Mouse (Mus musculus): ENCODE measurements at regions not wholly inside any gene's neighbourhood (a gene's known extent, or its start where the extent isn't known, plus 50 kb on each side); places are given as distances from the start of the nearest gene placed in this dataset.
"Not testable (repeated sequence)": the region's sequence is repeated elsewhere in the genome, so short reads cannot be mapped to it uniquely, and the experiment has no call there.

DNA sequence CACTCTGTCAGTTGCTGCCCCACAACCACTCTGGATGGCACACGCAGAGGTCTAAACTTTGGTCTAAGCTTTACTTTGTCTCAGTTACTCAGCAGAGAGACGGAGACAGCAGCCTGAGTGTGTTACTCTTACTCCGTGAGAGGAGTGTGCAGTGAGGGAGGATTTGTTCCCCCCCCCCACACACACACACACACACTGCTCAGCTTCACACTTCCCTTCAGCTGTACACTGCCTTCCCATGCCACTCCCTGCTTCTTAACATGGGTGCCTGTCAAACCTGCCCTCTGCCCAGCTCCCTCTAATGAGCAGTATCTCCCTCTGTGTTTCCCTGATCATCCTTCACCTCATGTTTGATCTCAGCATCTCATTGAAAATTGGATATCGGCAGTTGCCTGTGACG, 409.9 kb upstream of the Ercc4 start:
- in situ Hi-C loops (cut with MboI, MseI), result no loop called here

DNA sequence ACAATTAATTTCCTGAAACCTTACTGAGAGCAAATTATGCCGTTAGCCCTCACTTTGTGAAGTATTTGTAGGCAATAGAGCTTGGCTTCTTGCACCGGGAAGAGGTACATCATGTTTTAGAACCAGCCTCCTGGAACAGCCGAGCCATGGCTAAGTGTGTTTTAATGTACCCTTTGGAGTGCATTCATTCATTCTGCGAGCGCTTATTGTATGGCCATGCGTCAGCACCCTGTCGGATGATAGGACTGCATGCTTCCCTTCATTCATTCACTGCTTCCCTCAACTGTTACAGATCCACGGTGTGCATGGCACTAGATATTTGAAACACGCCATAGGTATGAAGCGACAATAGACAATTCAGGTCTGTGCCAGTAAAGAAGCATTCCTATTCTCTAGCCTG, 409.4 kb upstream of the Ercc4 start:
- in situ Hi-C loops (cut with MboI, MseI), result no loop called here

DNA sequence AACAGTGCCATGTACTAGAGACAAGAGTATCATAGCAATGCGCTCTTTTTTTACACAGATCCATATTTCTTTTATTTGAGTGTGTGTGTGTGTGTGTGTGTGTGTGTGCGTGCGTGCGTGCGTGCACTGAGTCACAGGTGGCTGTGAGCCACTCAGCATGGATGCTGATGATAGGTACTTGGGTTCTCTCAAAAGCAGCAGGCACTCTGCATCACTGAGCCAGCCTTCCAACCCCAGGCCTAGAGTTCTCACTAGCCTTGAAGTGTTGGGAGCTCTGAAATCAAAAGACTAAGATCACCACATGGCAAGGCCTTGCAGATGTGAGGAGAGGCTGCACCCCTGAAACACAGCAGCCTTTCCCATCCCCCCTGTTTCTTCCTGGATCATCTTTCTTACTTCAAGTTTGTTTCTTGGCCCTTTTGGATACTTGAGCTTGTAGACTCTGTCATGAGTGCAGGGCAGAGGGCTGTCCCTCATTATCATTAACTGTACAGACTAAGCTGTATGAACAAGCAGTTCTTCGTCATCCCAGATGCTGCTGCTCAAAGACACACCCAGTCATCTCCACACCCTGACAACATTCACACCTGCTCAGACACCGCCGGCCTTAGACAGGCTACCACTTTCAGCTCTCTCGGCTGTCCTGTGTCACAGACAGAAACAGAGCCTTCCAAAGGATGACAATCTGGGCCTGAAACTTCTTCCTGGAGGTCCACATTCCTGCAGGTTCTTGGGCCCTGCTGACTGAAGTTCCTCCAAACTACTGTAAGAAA, 405.5 kb upstream of the Ercc4 start:
- in situ Hi-C loops (cut with MboI, MseI), result no loop called here

DNA sequence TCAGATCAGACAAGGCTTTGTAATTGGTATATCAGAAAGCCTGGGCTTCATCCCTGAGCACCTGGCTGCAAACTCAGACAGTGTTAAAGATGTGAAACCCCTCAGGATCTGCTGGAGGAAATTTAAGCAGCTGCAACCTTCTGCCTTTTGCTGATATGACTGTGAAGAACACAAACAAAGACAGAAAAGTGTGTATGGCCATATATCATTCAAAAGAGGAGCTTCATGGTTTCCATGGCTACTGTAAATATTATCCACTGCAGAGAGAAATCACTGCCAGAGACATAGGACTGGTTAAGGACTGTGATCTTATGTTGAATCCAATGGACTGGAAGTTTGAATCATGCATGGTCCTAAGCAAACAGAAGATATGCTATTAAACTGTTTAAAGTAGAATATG, 402.6 kb upstream of the Ercc4 start:
- in situ Hi-C loops (cut with MboI, MseI), result no loop called here

DNA sequence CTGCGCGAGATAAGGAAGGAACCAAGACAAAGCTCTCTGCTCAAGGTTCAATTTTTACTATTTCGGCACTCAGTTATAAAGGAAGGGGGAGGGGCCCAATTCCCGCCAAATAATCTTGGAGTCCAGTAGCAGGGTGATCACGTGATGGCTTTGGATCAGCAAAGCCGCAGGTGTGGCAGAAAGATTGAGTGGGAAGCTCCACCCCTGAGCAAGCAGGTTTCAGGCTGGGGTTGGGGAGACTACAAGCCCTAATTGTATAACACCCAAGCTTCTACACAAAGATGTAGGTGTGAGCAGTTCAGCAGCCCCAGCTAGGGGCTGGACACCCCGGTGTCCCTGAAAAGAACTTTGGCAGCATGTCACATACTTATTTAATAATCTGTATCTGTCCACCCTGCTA, 388.1 kb upstream of the Ercc4 start:
- in situ Hi-C loops (cut with MboI, MseI), result not testable (repeated sequence)

DNA sequence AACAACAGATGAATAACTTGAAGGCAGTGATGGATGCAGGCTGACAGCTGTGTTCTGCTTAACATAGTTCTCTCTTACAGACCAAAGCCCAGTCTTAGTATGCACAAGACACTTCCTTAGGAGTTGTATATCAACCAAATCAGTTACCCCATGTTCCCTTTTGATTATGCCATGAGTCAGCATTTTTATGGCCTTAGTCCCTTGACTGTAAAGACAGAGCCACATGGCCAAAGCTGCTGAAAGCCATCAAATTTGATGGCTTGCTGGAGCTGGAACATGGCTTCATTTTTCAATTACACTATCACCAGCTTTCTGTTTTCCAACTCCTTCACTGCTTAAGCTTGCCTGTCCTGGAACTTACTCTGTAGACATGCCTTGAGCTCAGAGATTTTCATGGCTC, 383.4 kb upstream of the Ercc4 start:
- in situ Hi-C loops (cut with MboI, MseI), result no loop called here

DNA sequence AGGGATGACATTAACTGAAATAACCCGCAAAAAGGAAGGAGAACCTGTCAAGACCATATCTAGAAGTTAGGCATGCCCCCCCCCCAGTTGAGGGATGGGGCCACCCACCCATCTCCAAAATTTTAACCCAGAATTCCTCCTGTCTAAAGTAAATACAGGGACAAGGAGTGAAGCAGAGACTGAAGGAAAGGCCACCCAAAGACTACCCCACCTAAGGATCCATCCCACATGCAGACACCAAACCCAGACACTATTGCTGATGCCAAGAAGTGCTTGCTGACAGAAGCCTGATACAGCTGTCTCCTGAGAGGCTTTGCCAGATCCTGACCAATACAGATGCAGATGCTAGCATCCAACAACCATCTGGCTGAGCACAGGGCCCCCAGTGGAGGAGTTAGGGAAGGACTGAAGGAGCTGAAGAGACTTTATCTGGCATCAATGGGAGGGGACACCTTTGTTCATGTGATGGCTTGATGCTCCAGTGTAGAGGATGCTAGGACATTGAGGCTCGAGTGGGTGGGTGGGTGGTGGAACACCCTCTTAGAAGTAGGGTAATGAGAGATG, 379.2 kb upstream of the Ercc4 start:
- in situ Hi-C loops (cut with MboI, MseI), result not testable (repeated sequence)

DNA sequence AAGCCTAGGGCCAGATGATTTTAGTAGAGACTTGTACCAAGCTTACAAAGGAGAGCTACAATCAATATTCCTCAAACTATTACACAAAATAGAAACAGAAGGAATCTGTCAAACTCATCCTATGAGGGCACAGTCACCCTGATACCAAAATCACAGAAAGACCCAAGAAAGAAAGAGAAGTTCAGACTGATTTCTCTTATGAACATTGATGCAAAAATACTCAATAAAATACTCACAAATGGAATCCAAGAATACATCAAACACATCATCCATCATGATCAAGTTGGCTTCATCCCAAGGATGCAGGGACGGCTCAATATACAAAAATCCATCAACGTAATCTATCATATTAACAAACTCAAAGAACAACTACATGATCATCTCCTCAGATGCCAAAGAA, 377.9 kb upstream of the Ercc4 start:
- in situ Hi-C loops (cut with MboI, MseI), result no loop called here

DNA sequence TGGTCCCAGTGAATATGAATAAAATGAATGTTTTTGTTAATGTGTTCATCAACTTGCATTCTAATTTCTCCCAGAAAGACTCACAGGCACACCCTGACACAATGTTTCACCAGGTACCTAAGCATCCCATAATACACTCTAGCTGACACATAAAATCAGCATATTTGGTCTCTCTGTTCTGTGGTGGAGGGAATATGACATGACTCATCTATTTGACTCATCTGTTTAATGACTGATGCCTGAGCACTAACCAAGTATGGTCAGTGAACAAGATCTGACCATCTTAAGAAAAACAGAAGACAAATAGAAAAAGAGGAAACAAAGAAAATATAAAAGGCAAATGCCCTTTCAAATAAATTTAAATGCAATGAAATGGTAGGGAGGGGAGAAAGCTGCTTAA, 367.0 kb upstream of the Ercc4 start:
- in situ Hi-C loops (cut with MboI, MseI), result no loop called here

DNA sequence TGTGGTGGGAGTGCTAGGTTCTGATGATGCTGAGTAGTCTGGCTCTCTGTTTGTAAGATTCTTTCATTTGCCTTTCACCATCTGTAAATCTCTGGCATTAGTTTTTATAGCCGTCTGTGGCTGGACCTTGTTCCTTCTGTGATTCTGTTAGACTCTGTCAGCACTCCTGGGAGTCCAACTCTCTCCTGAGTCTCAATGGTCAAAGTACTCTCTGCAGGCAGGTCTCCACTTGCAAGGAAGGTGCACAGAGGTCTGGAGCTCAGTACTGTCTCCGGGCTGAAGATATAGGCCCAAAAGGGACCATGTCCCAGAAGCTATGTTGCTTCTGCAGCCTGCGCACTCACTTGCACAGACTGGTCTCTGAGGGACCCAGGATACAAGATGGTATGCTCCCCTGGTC, 356.3 kb upstream of the Ercc4 start:
- in situ Hi-C loops (cut with MboI, MseI), result no loop called here

DNA sequence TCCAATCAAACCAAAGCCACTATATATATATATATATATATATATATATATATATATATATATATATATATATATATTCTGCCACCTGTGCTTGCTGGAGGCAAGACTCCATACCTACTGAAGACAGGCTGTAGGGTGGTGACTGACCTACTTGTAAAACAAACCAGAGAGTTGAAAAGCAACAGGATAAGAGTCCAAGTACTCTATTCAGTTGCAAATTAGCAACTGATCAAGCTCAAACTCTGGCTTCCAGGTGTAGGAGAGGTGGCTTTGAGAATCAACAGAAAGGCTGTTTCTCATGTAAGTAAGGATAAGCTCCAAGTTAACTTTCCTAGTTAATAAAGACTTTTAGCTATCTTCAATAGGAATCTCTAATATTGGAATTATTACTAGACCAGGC, 355.1 kb upstream of the Ercc4 start:
- in situ Hi-C loops (cut with MboI, MseI), result no loop called here

DNA sequence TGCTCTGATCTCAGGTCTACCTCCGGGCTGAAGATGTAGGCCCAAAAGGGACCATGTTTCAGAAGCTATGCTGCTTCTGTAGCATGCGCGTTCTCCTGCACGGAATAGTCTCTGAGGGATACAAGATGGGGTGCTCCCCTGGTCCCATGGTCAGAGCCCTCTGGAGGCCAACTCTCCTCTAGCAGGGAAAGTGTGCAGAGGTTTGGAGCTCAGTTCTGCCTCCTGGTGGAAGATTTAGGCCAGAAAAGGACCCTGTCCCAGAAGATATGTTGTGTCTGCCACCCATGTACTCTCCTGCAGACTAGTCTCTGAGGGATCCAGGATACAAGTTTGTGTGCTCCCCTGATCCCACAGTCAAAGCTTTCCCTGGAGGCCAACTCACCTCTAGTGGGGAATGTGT, 350.9 kb upstream of the Ercc4 start:
- in situ Hi-C loops (cut with MboI, MseI), result no loop called here

DNA sequence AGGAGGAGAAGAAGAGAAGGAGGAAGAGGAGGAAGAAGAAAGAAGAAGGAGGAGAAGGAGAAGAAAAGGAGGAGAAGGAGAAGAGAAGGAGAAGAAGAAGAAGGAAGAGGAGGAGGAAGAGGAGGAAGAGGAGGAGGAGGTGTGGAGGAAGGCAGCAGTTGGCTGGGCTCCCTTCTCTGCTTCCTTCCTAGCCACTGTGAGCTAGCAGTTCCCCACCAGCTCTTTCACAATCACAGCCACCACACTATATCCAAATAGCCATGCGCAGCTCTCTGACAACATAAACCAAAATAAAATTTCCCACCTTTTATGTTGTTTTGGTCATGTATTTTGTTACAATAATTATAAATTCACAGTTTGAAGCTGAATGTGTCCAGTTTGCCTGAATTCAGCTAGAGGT, 345.3 kb upstream of the Ercc4 start:
- in situ Hi-C loops (cut with MboI, MseI), result no loop called here

DNA sequence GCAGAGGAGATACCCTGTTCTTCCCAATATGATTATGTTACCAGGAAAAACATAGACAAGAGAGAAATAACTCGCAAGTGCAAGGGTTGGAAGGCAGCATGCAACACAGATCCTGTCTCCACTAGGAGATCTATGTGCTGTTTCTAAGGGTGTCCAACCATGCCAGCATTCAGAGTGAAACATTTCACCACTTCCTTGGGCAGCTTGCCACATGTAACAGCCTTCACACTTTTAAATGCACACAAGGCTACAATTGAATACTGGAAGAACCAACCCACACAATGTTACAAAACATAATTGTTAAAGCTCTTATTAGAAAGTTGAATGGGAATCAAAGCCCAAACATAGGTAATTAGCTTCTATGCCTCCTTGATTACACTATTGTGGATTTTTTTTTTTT, 344.9 kb upstream of the Ercc4 start:
- in situ Hi-C loops (cut with MboI, MseI), result no loop called here

DNA sequence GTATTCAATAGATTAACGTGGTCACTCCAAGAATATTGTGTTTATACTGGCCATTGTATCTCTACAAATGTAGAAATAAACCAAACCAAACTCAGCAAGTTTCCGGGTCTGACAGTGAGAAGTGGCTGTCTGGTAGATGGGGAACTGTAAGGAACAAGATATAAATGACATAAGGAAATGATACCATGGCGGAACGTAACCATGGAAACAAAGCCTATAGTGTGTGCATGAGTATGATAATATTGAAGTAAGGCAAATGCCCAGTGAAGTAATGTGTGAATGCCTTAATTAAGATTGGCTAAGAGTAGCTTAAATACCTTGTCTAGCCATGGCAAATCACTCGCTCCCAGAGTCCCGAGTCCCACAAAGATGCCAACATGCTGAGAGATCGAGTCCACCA, 342.6 kb upstream of the Ercc4 start:
- in situ Hi-C loops (cut with MboI, MseI), result no loop called here

DNA sequence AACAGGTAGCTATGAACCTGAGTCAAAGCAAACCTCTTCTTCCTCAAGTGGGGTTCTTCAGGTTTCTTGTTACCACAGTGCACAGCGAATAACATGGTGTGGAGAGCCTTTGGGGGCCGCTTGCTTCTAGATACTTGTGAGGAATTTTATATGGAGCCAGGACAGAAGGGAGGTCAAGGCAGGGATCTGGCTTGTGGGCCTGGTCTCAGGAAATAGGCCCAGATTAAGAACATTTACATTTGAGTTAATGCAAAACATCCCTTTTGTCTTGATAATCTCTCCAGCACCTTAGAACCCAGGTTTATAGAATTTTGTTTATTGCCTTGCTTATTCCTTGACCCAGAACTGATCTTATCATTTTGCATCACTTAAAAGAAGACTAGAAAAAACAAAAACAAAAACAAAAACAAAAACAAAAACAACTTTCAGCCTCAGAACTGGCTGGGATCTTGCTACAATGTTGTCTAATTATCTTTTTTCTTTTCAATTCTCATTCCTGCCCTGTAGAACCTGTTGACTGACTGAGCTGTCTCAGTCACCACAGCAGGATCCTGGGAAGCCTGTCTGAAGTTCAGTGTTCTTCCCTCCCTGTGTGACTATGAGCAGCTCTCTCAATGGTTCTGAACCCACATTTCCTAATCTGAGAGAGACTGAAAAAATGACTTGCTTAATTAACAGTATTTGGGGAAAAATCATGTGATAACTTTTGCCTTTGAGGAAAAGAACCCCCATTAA, 341.2 kb upstream of the Ercc4 start:
- in situ Hi-C loops (cut with MboI, MseI), result no loop called here

DNA sequence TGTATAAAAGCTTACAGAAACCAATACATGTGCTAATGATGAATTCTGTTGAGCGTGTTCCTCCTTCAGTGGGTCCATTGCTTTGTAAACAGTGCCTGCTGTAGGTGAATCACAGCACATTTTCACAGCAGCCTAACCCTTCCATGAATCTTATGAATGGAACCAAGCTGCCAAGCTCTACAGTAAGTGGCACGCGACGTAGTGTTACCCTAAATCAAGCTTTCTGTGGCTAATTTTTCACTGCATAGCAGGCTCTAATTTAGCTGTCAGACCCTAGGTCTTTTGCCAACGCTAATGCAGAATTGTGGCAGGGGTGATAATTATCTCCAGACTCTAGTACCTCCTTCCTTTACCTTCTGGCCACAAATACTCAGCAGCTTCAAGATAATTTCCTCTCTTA, 339.0 kb upstream of the Ercc4 start:
- in situ Hi-C loops (cut with MboI, MseI), result no loop called here

DNA sequence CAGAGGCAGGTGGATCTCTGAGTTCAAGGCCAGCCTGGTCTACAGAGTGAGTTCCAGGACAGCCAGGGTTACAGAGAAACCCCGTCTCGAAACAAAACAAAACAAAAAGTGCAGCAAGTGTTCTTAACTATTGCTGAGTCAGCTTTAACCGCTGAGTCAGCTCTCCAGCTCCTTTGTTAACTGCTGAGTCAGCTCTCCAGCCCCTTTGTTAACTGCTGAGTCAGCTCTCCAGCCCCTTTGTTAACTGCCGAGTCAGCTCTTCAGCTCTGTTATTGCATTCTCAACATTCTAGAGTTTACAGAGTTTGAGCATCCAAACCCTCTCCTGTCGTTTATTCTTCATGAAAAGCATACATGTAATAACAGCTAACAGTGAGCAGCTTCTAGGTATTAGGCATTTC, 336.9 kb upstream of the Ercc4 start:
- in situ Hi-C loops (cut with MboI, MseI), result no loop called here

DNA sequence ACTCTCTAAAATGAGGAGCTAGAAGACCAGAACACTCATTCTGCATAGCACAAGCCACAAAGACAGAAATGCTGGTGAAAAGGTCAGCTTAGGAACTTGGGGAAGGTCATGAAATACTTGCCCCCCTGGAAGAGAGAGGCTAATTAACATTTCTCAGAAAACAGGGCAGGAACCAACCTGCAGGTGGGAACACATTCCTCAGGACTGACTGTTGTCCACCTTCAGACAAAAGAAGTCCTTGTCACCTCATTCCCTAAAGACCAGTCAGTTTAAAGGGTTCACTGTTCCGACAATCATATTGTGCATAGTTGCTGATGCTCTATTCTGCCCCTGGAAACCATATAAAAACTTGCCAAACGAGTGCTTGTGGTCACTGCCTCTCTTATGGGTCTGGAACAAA, 333.6 kb upstream of the Ercc4 start:
- in situ Hi-C loops (cut with MboI, MseI), result no loop called here

DNA sequence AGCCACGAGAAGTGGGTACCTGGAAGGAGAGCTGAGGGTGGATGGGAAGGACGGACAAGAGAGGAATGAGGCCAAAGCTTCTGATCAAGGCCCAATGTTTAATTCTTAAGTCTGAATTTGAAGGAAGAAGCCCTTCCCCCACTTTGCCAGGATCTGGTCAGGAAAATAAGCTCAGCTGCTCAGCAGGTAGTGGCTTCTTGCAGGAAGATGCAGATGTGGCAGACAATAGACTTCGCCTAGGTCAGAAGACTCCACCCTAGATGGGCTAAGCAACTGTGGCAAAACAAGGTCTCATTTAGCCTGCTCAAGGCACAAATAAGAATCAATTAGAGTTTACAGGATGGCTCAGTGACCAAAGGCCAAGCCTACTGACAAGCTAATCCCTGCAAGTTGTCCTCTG, 330.4 kb upstream of the Ercc4 start:
- in situ Hi-C loops (cut with MboI, MseI), result no loop called here

DNA sequence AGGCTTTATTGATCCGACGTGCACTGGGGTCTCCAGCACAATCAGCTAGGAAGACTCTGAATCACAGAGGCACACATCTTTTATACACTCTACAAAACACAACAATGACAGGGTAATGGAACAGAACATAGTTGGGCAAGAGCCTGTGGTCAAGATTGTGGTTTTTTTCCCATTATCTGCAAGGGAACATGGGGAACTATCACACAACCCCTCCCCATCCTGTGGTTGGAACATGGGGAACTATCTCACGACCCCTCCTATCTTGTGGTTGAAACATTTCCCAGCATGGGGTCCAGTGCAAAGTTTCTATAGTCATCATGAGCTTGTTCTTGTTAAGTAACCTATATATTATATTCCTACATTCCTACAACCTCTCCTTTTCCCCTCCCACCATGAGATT, 328.8 kb upstream of the Ercc4 start:
- in situ Hi-C loops (cut with MboI, MseI), result no loop called here

DNA sequence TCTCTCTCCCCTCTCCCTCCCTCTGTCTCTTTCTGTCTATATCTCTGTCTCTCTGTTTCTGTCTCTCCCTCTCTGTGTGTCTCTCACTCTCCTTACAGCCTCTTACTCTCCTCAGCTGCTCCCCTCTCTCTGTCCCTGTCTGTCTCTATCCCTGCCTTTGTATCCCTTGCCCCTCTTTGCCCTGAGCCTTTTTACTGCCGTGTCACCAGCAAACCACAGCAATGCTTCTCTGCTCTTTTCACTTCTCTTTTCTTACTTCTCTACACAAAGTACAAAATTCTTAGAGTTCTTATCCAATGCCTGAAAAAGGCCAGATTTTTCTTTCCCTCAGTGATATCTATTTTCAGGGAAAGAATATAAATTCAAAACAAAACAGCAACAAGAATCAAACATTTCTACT, 323.7 kb upstream of the Ercc4 start:
- in situ Hi-C loops (cut with MboI, MseI), result no loop called here

DNA sequence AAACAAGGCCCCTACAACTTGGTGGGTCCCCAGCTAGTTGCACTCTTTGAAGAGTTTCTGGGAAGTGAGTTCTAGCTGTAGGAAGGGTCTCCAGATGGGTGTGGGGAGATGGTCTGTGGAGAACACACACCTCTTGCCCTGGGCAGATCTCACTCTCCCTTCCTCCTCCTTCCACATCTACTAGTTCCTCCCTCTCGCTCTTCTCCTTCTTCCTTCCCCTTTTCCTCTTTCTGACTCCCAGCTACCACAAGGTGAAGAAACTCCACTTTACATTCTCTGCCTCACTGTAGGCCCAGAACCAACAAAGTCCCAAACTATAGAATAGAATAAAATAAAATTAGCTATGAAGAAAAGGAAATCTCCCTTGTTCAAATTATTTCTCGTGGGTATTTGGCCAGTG, 311.0 kb upstream of the Ercc4 start:
- in situ Hi-C loops (cut with MboI, MseI), result no loop called here
